Mouse (Mus musculus) embryonic fibroblast, embryonic 13.5 days (primary cell): Measurements from ENCODE around the gene Sec14l5.

ENCODE experiments used
- CTCF ChIP-seq: IDR thresholded peaks from 2 replicates; pipeline ENCODE4 v1.5.1; 2011; ENCODE audit warnings: mild to moderate bottlenecking, control low read depth, low read length, moderate library complexity, borderline replicate concordance; ENCODE audit not compliant: insufficient read depth
- POLR2A ChIP-seq: IDR thresholded peaks from 2 replicates; pipeline ENCODE4 v1.6.1; 2011; ENCODE audit warnings: low read depth, mild to moderate bottlenecking, control low read depth, low read length, moderate library complexity

- TF ChIP-seq CTCF (no peak), POLR2A (no peak)
These were observed 10.2 kb downstream of the Sec14l5 start for GRCm38 (mm10) chr16:5157113-5157512.
